Mouse (Mus musculus): ENCODE measurements around the gene Dclk1. TPM values are rescaled to one million over a fixed set of nuclear protein-coding genes. Genes with fewer than 3 reads are reported as not detected.

The Dclk1 gene
- polyA plus RNA-seq, 1 experiment from 2014 or later = 140 TPM

- WGBS = 97% methylated on average over 6 of the region's 6 CpGs
- 0 out of 2 replicates have a peak, but pooled peaks cover under 1% of the 10 kb centered on the region for H3K36me3 ChIP-seq (ENCODE audit: control insufficient read depth, insufficient read depth, low read length)
- H3K4me3 ChIP-seq (ENCODE audit: low read depth, low read length) = no peak overlapping the region
- H3K9me3 ChIP-seq (replicated peaks; ENCODE audit: control insufficient read depth, low read length) = no peaks in the 10 kb centered on the region
- no peak overlapping the region for H3K9ac ChIP-seq (ENCODE audit: low read length)
- no peaks in the 10 kb centered on the region for H3K4me1 ChIP-seq (ENCODE audit: control insufficient read depth, insufficient read depth, low read length)
- ATAC-seq (no peak), DNase-seq (ENCODE audit: low spot score) (no peak)
- no peaks in the 10 kb centered on the region for H3K27me3 ChIP-seq (replicated peaks; ENCODE audit: control insufficient read depth, insufficient read depth, low read length)
- no peak overlapping the region for H3K4me2 ChIP-seq (ENCODE audit: low read length)
- H3K27ac ChIP-seq (ENCODE audit: low read depth, low read length) = no peak overlapping the region
Measured at GRCm38 (mm10) chr3:55378591-55378990, 136.4 kb downstream of the Dclk1 start.

DNA sequence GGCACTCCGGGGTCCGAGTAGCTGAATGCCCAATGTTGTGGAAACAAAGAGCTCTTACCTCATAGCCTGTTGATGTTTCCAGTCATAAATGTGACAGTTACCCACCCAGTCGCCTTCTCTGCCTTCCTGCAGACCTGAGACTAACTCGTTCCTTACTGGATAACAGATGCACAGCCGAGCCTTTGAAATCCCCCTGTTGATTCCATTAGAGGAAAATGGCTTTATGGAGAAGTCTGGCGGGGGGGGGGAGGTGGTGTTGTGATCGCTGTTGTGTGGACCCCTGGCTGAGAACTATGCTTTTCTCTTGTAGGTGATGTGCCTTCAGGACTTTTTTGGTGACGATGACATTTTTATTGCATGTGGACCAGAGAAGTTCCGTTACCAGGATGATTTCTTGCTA lies 138.3 kb downstream of the Dclk1 start:
- 0 out of 2 replicates have a peak, but pooled peaks cover 5% of the 10 kb centered on the region for H3K36me3 ChIP-seq (ENCODE audit: control insufficient read depth, insufficient read depth, low read length)
- no peak overlapping the region for H3K27ac ChIP-seq (ENCODE audit: low read depth, low read length)
- no peaks in the 10 kb centered on the region for H3K4me1 ChIP-seq (ENCODE audit: control insufficient read depth, insufficient read depth, low read length)
- ATAC-seq (no peak), DNase-seq (ENCODE audit: low spot score) (no peak)
- H3K4me2 ChIP-seq (ENCODE audit: low read length) = no peak overlapping the region
- H3K4me3 ChIP-seq (ENCODE audit: low read depth, low read length) = no peak overlapping the region
- H3K9me3 ChIP-seq (replicated peaks; ENCODE audit: control insufficient read depth, low read length) = no peaks in the 10 kb centered on the region
- H3K9ac ChIP-seq (ENCODE audit: low read length) = no peak overlapping the region
- H3K27me3 ChIP-seq (replicated peaks; ENCODE audit: control insufficient read depth, insufficient read depth, low read length) = no peaks in the 10 kb centered on the region
- WGBS = 51% methylated on average over 9 of the region's 9 CpGs

GRCm38 (mm10) chr3:55392605-55393004 lies 150.4 kb downstream of the Dclk1 start:
- no peak overlapping the region for H3K4me2 ChIP-seq (ENCODE audit: low read length)
- no peak for ATAC-seq
- no peaks in the 10 kb centered on the region for H3K27me3 ChIP-seq (replicated peaks; ENCODE audit: control insufficient read depth, insufficient read depth, low read length)
- 72% methylated on average over 3 of the region's 3 CpGs for WGBS
- no peaks in the 10 kb centered on the region for H3K9me3 ChIP-seq (replicated peaks; ENCODE audit: control insufficient read depth, low read length)
- no peak overlapping the region for H3K27ac ChIP-seq (ENCODE audit: low read depth, low read length)
- DNase-seq (ENCODE audit: low spot score) = no peak
- H3K9ac ChIP-seq (ENCODE audit: low read length) = no peak overlapping the region
- H3K4me3 ChIP-seq (ENCODE audit: low read depth, low read length) = no peak overlapping the region
- H3K4me1 ChIP-seq (ENCODE audit: control insufficient read depth, insufficient read depth, low read length) = peaks cover 5% of the 10 kb centered on the region; the same call in 1 of the 2 replicates
- H3K36me3 ChIP-seq (ENCODE audit: control insufficient read depth, insufficient read depth, low read length) = no peaks in the 10 kb centered on the region

- H3K27me3 ChIP-seq (replicated peaks; ENCODE audit: control insufficient read depth, insufficient read depth, low read length) = no peaks in the 10 kb centered on the region
- H3K36me3 ChIP-seq (ENCODE audit: control insufficient read depth, insufficient read depth, low read length) = no peaks in the 10 kb centered on the region
- no peak overlapping the region for H3K4me3 ChIP-seq (ENCODE audit: low read depth, low read length)
- H3K4me2 ChIP-seq (ENCODE audit: low read length) = no peak overlapping the region
- ATAC-seq (no peak), DNase-seq (ENCODE audit: low spot score) (no peak)
- no peak overlapping the region for H3K9ac ChIP-seq (ENCODE audit: low read length)
- H3K9me3 ChIP-seq (replicated peaks; ENCODE audit: control insufficient read depth, low read length) = no peaks in the 10 kb centered on the region
- 90% methylated on average over 3 of the region's 3 CpGs for WGBS
- no peak overlapping the region for H3K27ac ChIP-seq (ENCODE audit: low read depth, low read length)
- H3K4me1 ChIP-seq (ENCODE audit: control insufficient read depth, insufficient read depth, low read length) = peaks cover 14% of the 10 kb centered on the region; the same call in 1 of the 2 replicates
Measured at GRCm38 (mm10) chr3:55393549-55393948, 151.4 kb downstream of the Dclk1 start.

DNA sequence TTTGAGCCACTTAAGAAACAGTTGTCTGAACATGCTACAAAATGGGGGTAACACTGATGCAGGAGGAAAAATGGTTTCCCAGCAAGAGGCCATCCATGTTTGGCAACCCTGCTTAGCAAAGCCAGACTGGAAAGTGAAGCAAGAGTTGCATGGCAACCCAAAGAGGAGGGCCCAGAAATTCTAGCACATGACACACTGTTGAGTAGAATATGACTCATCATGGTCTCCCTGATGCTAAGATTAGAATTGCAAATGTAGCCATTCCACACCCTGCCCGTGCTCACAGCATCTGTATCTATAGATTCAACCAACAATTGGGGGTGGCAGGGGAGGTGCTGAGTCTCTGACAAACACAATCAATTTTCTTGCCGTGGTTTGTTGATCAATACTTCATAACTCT lies 154.6 kb downstream of the Dclk1 start:
- H3K9me3 ChIP-seq (replicated peaks; ENCODE audit: control insufficient read depth, low read length) = no peaks in the 10 kb centered on the region
- 67% methylated on average over 2 of the region's 2 CpGs for WGBS

DNA sequence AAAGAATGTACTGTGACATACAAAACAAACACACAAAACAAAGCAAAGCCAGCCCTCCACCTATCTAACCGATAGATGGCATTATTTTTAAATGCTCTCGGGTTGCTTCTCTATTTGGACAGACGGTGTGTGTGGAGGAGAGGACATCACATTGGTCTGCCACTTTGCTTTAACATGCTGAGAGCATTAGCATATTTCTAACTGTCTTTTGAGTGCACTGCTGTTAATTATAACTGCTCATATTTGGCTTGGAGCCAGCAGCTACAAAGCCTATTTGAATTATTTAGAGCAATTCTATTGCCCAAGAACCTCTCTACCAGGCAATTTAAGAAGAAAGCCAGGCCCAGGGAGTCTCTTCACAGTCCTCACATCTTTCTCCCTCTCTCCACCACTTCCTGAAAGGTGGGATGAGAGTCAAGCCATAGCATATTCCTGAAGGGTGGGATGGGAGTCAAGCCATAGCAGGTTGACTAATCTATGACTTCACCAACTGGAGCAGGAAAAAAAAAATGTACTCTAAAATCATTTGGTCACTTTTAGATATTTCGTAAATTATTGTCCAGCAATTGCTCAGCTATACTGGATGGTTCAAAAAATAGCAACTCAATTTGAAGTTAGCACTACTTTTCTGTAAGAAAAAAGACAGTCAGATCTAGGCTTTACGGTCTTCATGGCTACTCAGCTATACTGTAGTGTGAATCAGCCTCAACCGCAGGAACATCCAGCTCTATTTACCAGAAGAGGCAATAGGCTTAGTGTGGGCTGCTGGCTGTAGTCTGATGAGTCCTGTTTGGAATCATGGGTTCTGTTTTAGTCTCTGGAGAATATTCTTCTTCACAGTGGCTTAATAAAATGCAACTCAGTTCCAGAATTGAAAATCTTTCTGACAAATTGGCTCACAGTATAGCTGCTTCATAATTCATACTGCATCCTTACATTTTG lies 155.9 kb downstream of the Dclk1 start:
- peak; percentile 85 for DNase-seq (ENCODE audit: low spot score)
- ATAC-seq = peak; percentile 89
- no peak overlapping the region for H3K9ac ChIP-seq (ENCODE audit: low read length)
- no peaks in the 10 kb centered on the region for H3K36me3 ChIP-seq (ENCODE audit: control insufficient read depth, insufficient read depth, low read length)
- H3K27ac ChIP-seq (ENCODE audit: low read depth, low read length) = peak overlapping the region; percentile 45; the same call in 1 of the 2 replicates
- H3K4me3 ChIP-seq (ENCODE audit: low read depth, low read length) = no peak overlapping the region
- no peak overlapping the region for H3K4me2 ChIP-seq (ENCODE audit: low read length)
- H3K4me1 ChIP-seq (ENCODE audit: control insufficient read depth, insufficient read depth, low read length) = peaks cover 14% of the 10 kb centered on the region; the same call in 1 of the 2 replicates
- WGBS = 52% methylated on average over 6 of the region's 6 CpGs
- no peaks in the 10 kb centered on the region for H3K27me3 ChIP-seq (replicated peaks; ENCODE audit: control insufficient read depth, insufficient read depth, low read length)
- no peaks in the 10 kb centered on the region for H3K9me3 ChIP-seq (replicated peaks; ENCODE audit: control insufficient read depth, low read length)

More for the DNA sequence above, 154.6 kb downstream of the Dclk1 start:
- Histone ChIP-seq H3K4me1 (ENCODE audit: control insufficient read depth, insufficient read depth, low read length) (peaks cover 14% of the 10 kb centered on the region; the same call in 1 of the 2 replicates), H3K27ac (ENCODE audit: low read depth, low read length) (peak overlapping the region; percentile 23; the same call in 1 of the 2 replicates), H3K27me3 (replicated peaks; ENCODE audit: control insufficient read depth, insufficient read depth, low read length) (no peaks in the 10 kb centered on the region), H3K4me3 (ENCODE audit: low read depth, low read length) (no peak overlapping the region), H3K36me3 (ENCODE audit: control insufficient read depth, insufficient read depth, low read length) (no peaks in the 10 kb centered on the region), H3K4me2 (ENCODE audit: low read length) (no peak overlapping the region), H3K9ac (ENCODE audit: low read length) (no peak overlapping the region)
- ATAC-seq (0 out of 2 replicates have a peak, but pooled peaks have one; percentile 8), DNase-seq (ENCODE audit: low spot score) (no peak)

- Histone ChIP-seq H3K9ac (ENCODE audit: low read length) (no peak overlapping the region), H3K4me3 (ENCODE audit: low read depth, low read length) (no peak overlapping the region), H3K4me1 (ENCODE audit: control insufficient read depth, insufficient read depth, low read length) (peaks cover 14% of the 10 kb centered on the region; the same call in 1 of the 2 replicates), H3K27me3 (replicated peaks; ENCODE audit: control insufficient read depth, insufficient read depth, low read length) (no peaks in the 10 kb centered on the region), H3K4me2 (ENCODE audit: low read length) (no peak overlapping the region), H3K27ac (ENCODE audit: low read depth, low read length) (no peak overlapping the region), H3K9me3 (replicated peaks; ENCODE audit: control insufficient read depth, low read length) (no peaks in the 10 kb centered on the region), H3K36me3 (ENCODE audit: control insufficient read depth, insufficient read depth, low read length) (no peaks in the 10 kb centered on the region)
- 88% methylated on average over 1 of the region's 1 CpGs for WGBS
- DNase-seq (ENCODE audit: low spot score) (no peak), ATAC-seq (no peak)
Measured at GRCm38 (mm10) chr3:55401236-55401635, 159.1 kb downstream of the Dclk1 start.

DNA sequence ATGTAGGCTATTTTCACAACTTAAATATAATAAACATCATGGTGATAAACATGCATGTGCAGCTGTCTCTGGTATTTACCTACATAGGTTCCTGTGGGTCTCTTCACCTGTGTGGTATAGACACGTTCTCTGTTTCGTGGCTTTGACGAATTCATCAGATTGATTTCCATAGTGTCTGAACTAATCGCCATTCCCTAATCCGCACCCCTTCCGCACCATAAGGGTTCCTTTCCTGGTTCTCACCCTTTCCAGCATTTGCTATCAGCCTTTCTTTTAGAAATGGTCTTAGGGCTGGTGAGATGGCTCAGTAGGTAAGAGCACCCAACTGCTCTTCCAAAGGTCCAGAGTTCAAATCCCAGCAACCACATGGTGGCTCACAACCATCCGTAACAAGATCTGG lies 162.6 kb downstream of the Dclk1 start:
- ATAC-seq (no peak), DNase-seq (ENCODE audit: low spot score) (no peak)
- H3K4me3 ChIP-seq (ENCODE audit: low read depth, low read length) = no peak overlapping the region
- no peaks in the 10 kb centered on the region for H3K27me3 ChIP-seq (replicated peaks; ENCODE audit: control insufficient read depth, insufficient read depth, low read length)
- no peaks in the 10 kb centered on the region for H3K9me3 ChIP-seq (replicated peaks; ENCODE audit: control insufficient read depth, low read length)
- no peak overlapping the region for H3K9ac ChIP-seq (ENCODE audit: low read length)
- no peak overlapping the region for H3K4me2 ChIP-seq (ENCODE audit: low read length)
- 93% methylated on average over 7 of the region's 7 CpGs for WGBS
- H3K27ac ChIP-seq (ENCODE audit: low read depth, low read length) = no peak overlapping the region
- no peaks in the 10 kb centered on the region for H3K36me3 ChIP-seq (ENCODE audit: control insufficient read depth, insufficient read depth, low read length)
- H3K4me1 ChIP-seq (ENCODE audit: control insufficient read depth, insufficient read depth, low read length) = no peaks in the 10 kb centered on the region

GRCm38 (mm10) chr3:55406616-55407015 lies 164.5 kb downstream of the Dclk1 start:
- H3K27me3 ChIP-seq (replicated peaks; ENCODE audit: control insufficient read depth, insufficient read depth, low read length) = no peaks in the 10 kb centered on the region
- ATAC-seq (no peak), DNase-seq (ENCODE audit: low spot score) (no peak)
- no peaks in the 10 kb centered on the region for H3K9me3 ChIP-seq (replicated peaks; ENCODE audit: control insufficient read depth, low read length)
- no peak overlapping the region for H3K9ac ChIP-seq (ENCODE audit: low read length)
- no peak overlapping the region for H3K4me2 ChIP-seq (ENCODE audit: low read length)
- 75% methylated on average over 7 of the region's 7 CpGs for WGBS
- no peaks in the 10 kb centered on the region for H3K4me1 ChIP-seq (ENCODE audit: control insufficient read depth, insufficient read depth, low read length)
- no peaks in the 10 kb centered on the region for H3K36me3 ChIP-seq (ENCODE audit: control insufficient read depth, insufficient read depth, low read length)
- no peak overlapping the region for H3K4me3 ChIP-seq (ENCODE audit: low read depth, low read length)
- H3K27ac ChIP-seq (ENCODE audit: low read depth, low read length) = no peak overlapping the region

Measured in forebrain, embryonic 14.5 days (tissue).